Mouse (Mus musculus): ENCODE data around the gene Apba1.

The Apba1 gene

DNA sequence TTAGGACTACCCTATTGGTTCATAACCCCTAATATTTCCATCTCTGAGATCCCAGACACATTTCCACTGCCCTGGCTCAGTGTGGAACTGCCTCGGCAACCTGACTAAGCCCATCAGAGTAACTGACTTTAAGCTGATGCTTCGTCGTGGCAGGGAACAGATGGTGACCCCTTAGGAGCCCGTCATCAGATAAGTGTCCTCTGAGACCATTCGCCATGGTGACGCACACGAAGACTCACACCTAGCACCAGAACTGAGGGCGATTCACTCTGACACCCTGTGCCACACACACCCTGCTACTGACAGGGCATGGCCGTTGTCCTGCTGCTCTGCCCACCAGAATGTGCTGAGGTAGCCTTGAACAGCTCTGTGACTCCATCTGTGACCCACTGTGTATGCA, 166.1 kb downstream of the Apba1 start:
- DNase-seq (ENCODE audit: low read depth, low spot score), result no peak

DNA sequence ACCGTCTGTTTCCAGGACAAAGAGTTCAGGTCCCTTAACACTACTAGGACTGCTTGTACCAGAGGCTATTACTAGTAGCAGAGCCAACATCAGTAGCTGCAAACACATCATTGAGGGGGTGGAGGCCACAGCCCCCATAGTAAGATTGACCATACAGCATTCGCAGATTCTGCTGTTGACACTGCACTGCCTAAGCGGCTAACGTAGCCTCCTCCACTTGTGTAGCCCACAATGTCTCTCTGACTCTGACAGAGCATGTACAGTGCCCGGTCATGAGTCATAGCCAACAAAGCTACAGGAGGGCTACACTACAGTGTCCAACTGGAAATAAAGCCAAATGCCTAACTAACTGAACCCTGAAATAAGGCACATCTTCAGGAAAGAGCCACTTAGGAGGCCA, 166.9 kb downstream of the Apba1 start:
- DNase-seq (ENCODE audit: low read depth, low spot score), result no peak

GRCm38 (mm10) chr19:23930826-23931225, 172.1 kb downstream of the Apba1 start:
- no peak for DNase-seq (ENCODE audit: low read depth, low spot score)

- no peak for DNase-seq (ENCODE audit: low read depth, low spot score)
These were observed 182.8 kb downstream of the Apba1 start for GRCm38 (mm10) chr19:23941422-23941949.

DNA sequence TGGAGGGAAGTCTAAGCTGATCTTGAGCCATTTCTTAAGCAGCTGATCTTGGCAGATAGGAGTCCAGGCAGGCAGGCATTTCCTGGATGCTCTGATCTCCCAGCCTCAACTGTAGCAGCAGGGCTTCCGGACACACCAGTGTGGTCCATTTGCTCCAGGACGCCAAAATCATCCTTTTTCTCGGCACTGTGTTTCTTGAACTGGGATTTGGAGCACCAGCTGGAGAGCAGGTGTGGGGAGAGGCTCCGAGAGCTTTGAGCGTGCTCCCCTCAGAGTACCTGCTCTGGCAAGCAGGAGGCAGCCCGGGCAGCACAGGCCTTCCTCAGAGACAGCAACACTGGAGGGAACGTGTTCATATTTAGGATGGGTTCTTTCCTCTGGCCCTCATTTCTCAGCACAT, 184.2 kb downstream of the Apba1 start:
- DNase-seq (ENCODE audit: low read depth, low spot score), result no peak

- no peak for DNase-seq (ENCODE audit: low read depth, low spot score)
These were observed 187.5 kb downstream of the Apba1 start for GRCm38 (mm10) chr19:23946026-23946685.

DNA sequence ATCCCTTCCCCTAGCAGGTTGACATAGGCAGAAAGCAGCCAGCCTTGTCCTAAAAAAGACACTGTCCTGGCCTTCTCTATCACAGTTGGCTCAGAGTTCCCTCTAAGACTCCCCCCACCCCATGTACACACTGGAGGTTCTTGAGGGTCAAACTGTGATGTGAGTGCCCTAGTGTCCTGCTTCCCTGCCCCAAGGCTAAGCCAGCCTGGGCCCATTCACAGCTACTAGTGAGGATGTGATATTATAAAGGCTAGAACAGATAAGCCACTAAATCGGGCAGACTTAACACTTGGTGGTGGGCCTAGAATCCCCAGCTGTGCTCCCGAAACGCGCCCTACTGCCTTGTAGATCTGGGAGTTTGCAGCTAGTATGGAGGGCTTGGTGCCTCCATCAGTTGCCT, 188.1 kb downstream of the Apba1 start:
- no peak for DNase-seq (ENCODE audit: low read depth, low spot score)

- no peak for DNase-seq (ENCODE audit: low read depth, low spot score)
These were observed 189.2 kb downstream of the Apba1 start for GRCm38 (mm10) chr19:23947871-23948270.

- DNase-seq (ENCODE audit: low read depth, low spot score), result peak; percentile 27
These were observed 189.8 kb downstream of the Apba1 start for GRCm38 (mm10) chr19:23948301-23949000.

DNA sequence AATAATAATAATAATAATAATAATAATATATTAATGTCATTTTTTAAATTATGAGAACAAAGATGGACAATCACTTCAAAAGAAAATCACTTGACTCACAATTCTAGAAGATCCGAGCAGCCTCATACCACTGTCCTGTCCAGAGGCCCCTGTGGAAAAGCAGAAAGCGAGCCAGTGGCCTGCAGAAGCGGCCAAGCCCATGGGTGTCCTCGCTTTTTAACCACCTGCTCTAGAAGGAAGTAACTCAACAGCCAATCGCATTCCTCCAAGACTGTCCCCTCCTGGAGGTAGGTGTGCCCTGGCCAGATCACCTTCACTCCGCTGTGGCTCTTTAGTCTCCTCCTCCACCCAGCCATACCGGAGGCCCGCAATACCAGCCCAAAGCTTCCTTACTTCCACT, 196.8 kb downstream of the Apba1 start:
- DNase-seq (ENCODE audit: low read depth, low spot score), result peak; percentile 19

DNA sequence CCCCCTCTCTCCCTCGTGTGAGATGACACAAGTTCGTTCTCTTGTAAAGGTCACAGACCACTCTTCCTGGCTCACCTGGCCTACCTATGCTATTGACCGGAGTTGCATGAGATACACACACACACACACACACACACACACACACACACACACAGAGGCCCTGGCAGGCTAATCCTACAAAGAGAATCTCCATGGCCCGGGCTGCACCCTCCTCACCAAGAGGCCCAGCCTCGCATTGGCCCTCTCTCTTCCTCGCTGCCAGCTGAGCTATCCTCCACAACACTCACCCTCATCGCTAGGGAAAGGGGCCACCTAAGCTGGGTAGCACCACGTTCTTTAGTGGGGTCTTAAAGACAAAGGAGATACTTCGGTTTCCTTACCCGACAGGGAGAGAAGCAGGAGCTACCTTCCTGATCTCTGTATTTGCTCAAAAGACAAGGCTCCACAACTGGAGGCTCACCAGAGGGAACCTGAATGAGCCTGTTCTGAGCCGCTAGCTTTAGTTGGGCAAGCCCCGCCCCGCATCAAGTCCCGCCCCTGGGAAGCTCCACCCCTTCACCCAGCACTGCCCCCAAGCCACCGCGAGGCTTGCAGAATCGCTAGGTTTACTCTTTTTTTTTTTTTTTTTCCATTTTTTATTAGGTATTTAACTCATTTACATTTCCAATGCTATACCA, 197.8 kb downstream of the Apba1 start:
- peak; percentile 91 for DNase-seq (ENCODE audit: low read depth, low spot score)

DNA sequence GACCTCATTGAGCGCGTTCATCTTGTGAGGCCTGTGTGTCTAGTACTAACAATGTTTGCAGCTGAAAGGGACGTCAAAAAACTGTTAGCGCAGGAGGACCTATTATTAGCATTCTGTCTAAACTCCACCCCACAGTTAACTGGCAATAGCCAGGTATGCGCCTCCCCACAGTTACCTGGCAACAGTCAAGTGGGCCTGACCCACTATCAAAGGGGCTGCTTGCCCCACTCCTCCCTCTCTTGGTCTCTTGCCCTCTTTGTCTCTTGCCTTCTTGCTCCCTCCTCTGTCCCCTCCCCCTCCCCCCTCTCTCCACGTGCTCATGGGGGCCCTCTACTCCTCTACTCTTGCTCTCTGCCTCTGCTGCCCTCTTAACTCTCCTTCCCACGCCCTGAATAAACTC, 198.9 kb downstream of the Apba1 start:
- peak; percentile 69 for DNase-seq (ENCODE audit: low read depth, low spot score)

- peak; percentile 52 for DNase-seq (ENCODE audit: low read depth, low spot score)
These were observed 200.2 kb downstream of the Apba1 start for GRCm38 (mm10) chr19:23958925-23959324.

DNA sequence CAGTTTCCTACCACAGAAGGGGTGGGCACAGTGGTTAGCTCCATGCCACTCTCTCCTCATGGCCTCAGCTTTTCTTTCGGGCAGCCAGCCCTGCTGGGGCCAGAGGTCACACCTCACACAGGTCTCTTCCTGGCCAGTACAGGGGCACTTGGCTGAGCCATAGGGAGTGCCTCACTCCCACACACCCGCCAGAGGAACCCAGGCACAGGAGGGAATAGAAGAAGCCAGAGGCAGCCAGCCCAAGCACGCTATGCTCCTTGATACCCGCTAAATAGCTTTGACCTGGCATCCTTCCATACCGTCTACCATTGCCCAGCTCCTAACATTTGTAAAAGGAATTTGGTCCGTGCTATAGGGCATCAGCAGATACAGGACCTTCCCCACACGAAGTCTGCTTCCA, 201.2 kb downstream of the Apba1 start:
- DNase-seq (ENCODE audit: low read depth, low spot score), result no peak

GRCm38 (mm10) chr19:23960275-23960674, 201.6 kb downstream of the Apba1 start:
- DNase-seq (ENCODE audit: low read depth, low spot score), result no peak

- no peak for DNase-seq (ENCODE audit: low read depth, low spot score)
These were observed 202.3 kb downstream of the Apba1 start for GRCm38 (mm10) chr19:23960831-23961447.

GRCm38 (mm10) chr19:23961516-23961915, 202.8 kb downstream of the Apba1 start:
- DNase-seq (ENCODE audit: low read depth, low spot score), result peak; percentile 79

- DNase-seq (ENCODE audit: low read depth, low spot score), result no peak
These were observed 205.8 kb downstream of the Apba1 start for GRCm38 (mm10) chr19:23964401-23964910.

GRCm38 (mm10) chr19:23966376-23966775, 207.7 kb downstream of the Apba1 start:
- no peak for DNase-seq (ENCODE audit: low read depth, low spot score)

- DNase-seq (ENCODE audit: low read depth, low spot score), result no peak
These were observed 208.5 kb downstream of the Apba1 start for GRCm38 (mm10) chr19:23967156-23967555.

- DNase-seq (ENCODE audit: low read depth, low spot score), result no peak
These were observed 209.6 kb downstream of the Apba1 start for GRCm38 (mm10) chr19:23968125-23968861.

Data from ES-CJ7 (cell line).